Mouse (Mus musculus) C2C12 (cell line): Measurements from ENCODE around the gene Tmem56. TPM values are rescaled to one million over a fixed set of nuclear protein-coding genes. Genes with fewer than 3 reads are reported as not detected.

Experiments
- H3K27me3 ChIP-seq: one replicate; pipeline ENCODE4 v1.6.1; 2011; ENCODE audit not compliant: control insufficient read depth, insufficient read depth, insufficient read length
- H3K36me3 ChIP-seq: one replicate; pipeline ENCODE4 v1.6.1; 2011; ENCODE audit not compliant: control insufficient read depth, insufficient read depth
- H3K4me3 ChIP-seq: one replicate; pipeline ENCODE4 v1.5.1; 2011; ENCODE audit warnings: mild to moderate bottlenecking, control low read depth; ENCODE audit not compliant: poor library complexity, insufficient read depth, severe bottlenecking
- H3K79me2 ChIP-seq: one replicate; pipeline ENCODE4 v1.6.1; 2011; ENCODE audit not compliant: control insufficient read depth, insufficient read depth
- H3K79me3 ChIP-seq: one replicate; pipeline ENCODE4 v1.6.1; 2011; ENCODE audit warnings: low read depth, control low read depth
- H3ac ChIP-seq: one replicate; pipeline ENCODE3; 2011; ENCODE audit warnings: low read depth; ENCODE audit not compliant: control insufficient read depth, insufficient read length
- CEBPB ChIP-seq: IDR thresholded peaks from one replicate; pipeline ENCODE4 v1.6.1; 2011; ENCODE audit warnings: low read depth, mild to moderate bottlenecking, control low read depth, moderate library complexity
- CTCF ChIP-seq: IDR thresholded peaks from one replicate; pipeline ENCODE4 v1.5.1; 2011; ENCODE audit not compliant: control insufficient read depth, insufficient read depth, insufficient read length
- FOSL1 ChIP-seq: IDR thresholded peaks from one replicate; pipeline ENCODE4 v1.8.0; 2011; ENCODE audit warnings: mild to moderate bottlenecking, low read length; ENCODE audit not compliant: poor library complexity, insufficient read depth, severe bottlenecking
- MAX ChIP-seq: IDR thresholded peaks from one replicate; pipeline ENCODE4 v1.6.1; 2011; ENCODE audit warnings: mild to moderate bottlenecking, control low read depth
- MYOD1 ChIP-seq: IDR thresholded peaks from one replicate; pipeline ENCODE4 v1.6.1; 2011; ENCODE audit warnings: low read depth; ENCODE audit not compliant: control insufficient read depth, insufficient read length
- MYOG ChIP-seq: IDR thresholded peaks from one replicate; pipeline ENCODE4 v1.6.1; 2011; ENCODE audit not compliant: control insufficient read depth, insufficient read length; ENCODE audit errors: extremely low read depth
- USF1 ChIP-seq: IDR thresholded peaks from one replicate; pipeline ENCODE4 v1.6.1; 2011; ENCODE audit warnings: low read depth, mild to moderate bottlenecking, control low read depth, moderate library complexity
- polyA plus RNA-seq: library from polyadenylated mRNA; unstranded; fragments of >200 nt; fragmentation: generic; extraction: Trizol; gene quantifications from one replicate; pipeline ENCODE4 v1.2.1, GENCODE M21; 2012; ENCODE audit warnings: missing spikeins

Tmem56 gene
- polyA plus RNA-seq, 1 experiment: 0.09 TPM

GRCm38 (mm10) chr3:121202638-121203037 is 80.3 kb downstream of the Tmem56 start:
- Histone ChIP-seq H3K27me3 (peaks cover 6% of the 10 kb centered on the region), H3K4me3 (no peak overlapping the region), H3ac (no peak overlapping the region), H3K79me2 (no peaks in the 10 kb centered on the region), H3K36me3 (no peaks in the 10 kb centered on the region), H3K79me3 (no peaks in the 10 kb centered on the region)
- TF ChIP-seq CTCF (no peak), MAX (no peak), MYOD1 (no peak), MYOG (no peak), USF1 (no peak), CEBPB (no peak), FOSL1 (no peak)

GRCm38 (mm10) chr3:121201012-121201747 is 81.7 kb downstream of the Tmem56 start:
- no peaks in the 10 kb centered on the region for H3K79me3 ChIP-seq
- no peaks in the 10 kb centered on the region for H3K36me3 ChIP-seq
- no peaks in the 10 kb centered on the region for H3K79me2 ChIP-seq
- no peak overlapping the region for H3ac ChIP-seq
- H3K27me3 ChIP-seq: peaks cover 6% of the 10 kb centered on the region
- TF ChIP-seq FOSL1: no peak
- TF ChIP-seq USF1: no peak
- no peak for TF ChIP-seq CEBPB
- no peak for TF ChIP-seq MYOG
- no peak for TF ChIP-seq MAX
- no peak overlapping the region for H3K4me3 ChIP-seq

- Histone ChIP-seq H3K79me3 (no peaks in the 10 kb centered on the region), H3K79me2 (no peaks in the 10 kb centered on the region), H3ac (no peak overlapping the region), H3K36me3 (no peaks in the 10 kb centered on the region), H3K4me3 (no peak overlapping the region), H3K27me3 (no peaks in the 10 kb centered on the region)
- TF ChIP-seq MYOG (no peak), CEBPB (no peak)
Observed at GRCm38 (mm10) chr3:121189199-121189598, 93.7 kb downstream of the Tmem56 start.

- no peaks in the 10 kb centered on the region for H3K27me3 ChIP-seq
- H3K79me3 ChIP-seq: no peaks in the 10 kb centered on the region
- no peaks in the 10 kb centered on the region for H3K36me3 ChIP-seq
- H3ac ChIP-seq: no peak overlapping the region
- no peak overlapping the region for H3K4me3 ChIP-seq
- no peak for TF ChIP-seq MYOG
- TF ChIP-seq MAX: no peak
- no peak for TF ChIP-seq MYOD1
- no peak for TF ChIP-seq CTCF
- TF ChIP-seq CEBPB: no peak
- no peak for TF ChIP-seq FOSL1
- TF ChIP-seq USF1: no peak
- no peaks in the 10 kb centered on the region for H3K79me2 ChIP-seq
Observed at GRCm38 (mm10) chr3:121187510-121187909, 95.4 kb downstream of the Tmem56 start.

- no peaks in the 10 kb centered on the region for H3K79me3 ChIP-seq
- no peaks in the 10 kb centered on the region for H3K79me2 ChIP-seq
- H3ac ChIP-seq: no peak overlapping the region
- no peaks in the 10 kb centered on the region for H3K36me3 ChIP-seq
- no peaks in the 10 kb centered on the region for H3K27me3 ChIP-seq
- H3K4me3 ChIP-seq: no peak overlapping the region
- TF ChIP-seq FOSL1: no peak
- TF ChIP-seq MAX: no peak
- TF ChIP-seq CTCF: no peak
- no peak for TF ChIP-seq MYOD1
- TF ChIP-seq MYOG: no peak
- no peak for TF ChIP-seq USF1
- no peak for TF ChIP-seq CEBPB
Observed at GRCm38 (mm10) chr3:121186925-121187324, 96.0 kb downstream of the Tmem56 start.

- Histone ChIP-seq H3K79me3 (no peaks in the 10 kb centered on the region), H3K27me3 (no peaks in the 10 kb centered on the region), H3K4me3 (no peak overlapping the region), H3K36me3 (no peaks in the 10 kb centered on the region), H3ac (no peak overlapping the region), H3K79me2 (no peaks in the 10 kb centered on the region)
- TF ChIP-seq CEBPB (no peak), USF1 (no peak), MYOG (no peak), MAX (no peak), CTCF (no peak), FOSL1 (no peak)
Observed at GRCm38 (mm10) chr3:121185197-121185596, 97.7 kb downstream of the Tmem56 start.
